Mouse (Mus musculus): Measurements from ENCODE around the gene Lst1.
"Not testable (repeated sequence)": the region's sequence is repeated elsewhere in the genome, so short reads cannot be mapped to it uniquely, and the experiment has no call there.

Gene Lst1

GRCm38 (mm10) chr17:35187959-35188610 lies at the start of gene Lst1:
Gene Lst1 (minus strand): TSS chr17:35188439.
- no peak for DNase-seq (ENCODE audit: low read depth, low spot score)

- no peak for DNase-seq (ENCODE audit: low read depth, low spot score)
Observed at GRCm38 (mm10) chr17:35237504-35237903, 49.3 kb upstream of the Lst1 start.

- no peak for DNase-seq (ENCODE audit: low read depth, low spot score)
Observed at GRCm38 (mm10) chr17:35236996-35237395, 48.8 kb upstream of the Lst1 start.

- peak; percentile 88 for DNase-seq (ENCODE audit: low read depth, low spot score)
Observed at GRCm38 (mm10) chr17:35236390-35236746, 48.1 kb upstream of the Lst1 start.

GRCm38 (mm10) chr17:35235614-35236389 lies 47.6 kb upstream of the Lst1 start, which contains the start of gene Nfkbil1:
Gene Nfkbil1 (minus strand): TSS chr17:35235792.
- peak; percentile 87 for DNase-seq (ENCODE audit: low read depth, low spot score)

- no peak for DNase-seq (ENCODE audit: low read depth, low spot score)
Observed at GRCm38 (mm10) chr17:35234903-35235302, 46.7 kb upstream of the Lst1 start.

- DNase-seq (ENCODE audit: low read depth, low spot score): not testable (repeated sequence)
Observed at GRCm38 (mm10) chr17:35234090-35234489, 45.9 kb upstream of the Lst1 start.

GRCm38 (mm10) chr17:35233114-35233980 lies 45.1 kb upstream of the Lst1 start, which contains the start of gene Atp6v1g2:
Gene Atp6v1g2 (plus strand): TSS chr17:35233660.
- DNase-seq (ENCODE audit: low read depth, low spot score): no peak

- DNase-seq (ENCODE audit: low read depth, low spot score): no peak
Observed at GRCm38 (mm10) chr17:35232659-35233058, 44.4 kb upstream of the Lst1 start.

GRCm38 (mm10) chr17:35232043-35232442 lies 43.8 kb upstream of the Lst1 start:
- DNase-seq (ENCODE audit: low read depth, low spot score): peak; percentile 75

GRCm38 (mm10) chr17:35231022-35231421 lies 42.8 kb upstream of the Lst1 start:
- no peak for DNase-seq (ENCODE audit: low read depth, low spot score)

GRCm38 (mm10) chr17:35226561-35227046 lies 38.4 kb upstream of the Lst1 start:
- DNase-seq (ENCODE audit: low read depth, low spot score): no peak

GRCm38 (mm10) chr17:35225456-35225855 lies 37.2 kb upstream of the Lst1 start:
- DNase-seq (ENCODE audit: low read depth, low spot score): no peak

- DNase-seq (ENCODE audit: low read depth, low spot score): no peak
Observed at GRCm38 (mm10) chr17:35224641-35225040, 36.4 kb upstream of the Lst1 start.

- no peak for DNase-seq (ENCODE audit: low read depth, low spot score)
Observed at GRCm38 (mm10) chr17:35222299-35222698, 34.1 kb upstream of the Lst1 start.

- no peak for DNase-seq (ENCODE audit: low read depth, low spot score)
Observed at GRCm38 (mm10) chr17:35220156-35220952, 32.1 kb upstream of the Lst1 start, which contains the start of gene Gm16181. Gene Gm16181 (plus strand): TSS chr17:35220834.

- no peak for DNase-seq (ENCODE audit: low read depth, low spot score)
Observed at GRCm38 (mm10) chr17:35219601-35220041, 31.4 kb upstream of the Lst1 start.

GRCm38 (mm10) chr17:35218516-35219193 lies 30.4 kb upstream of the Lst1 start:
- DNase-seq (ENCODE audit: low read depth, low spot score): no peak

GRCm38 (mm10) chr17:35213071-35213470 lies 24.8 kb upstream of the Lst1 start:
- no peak for DNase-seq (ENCODE audit: low read depth, low spot score)

GRCm38 (mm10) chr17:35210593-35210992 lies 22.4 kb upstream of the Lst1 start:
- no peak for DNase-seq (ENCODE audit: low read depth, low spot score)
